Mouse (Mus musculus) kidney, adult 2 months (tissue): ENCODE measurements around the gene Prdm16.

Source experiments
- CTCF ChIP-seq: fragments of 200-500 bp; conservative IDR thresholded peaks from 2 replicates; pipeline ENCODE4 v1.5.1; 2011; ENCODE audit warnings: low read depth, mild to moderate bottlenecking, control low read depth, low read length, moderate library complexity, mixed read lengths; ENCODE audit not compliant: insufficient read depth, insufficient read length
- POLR2A ChIP-seq: fragments of 200-500 bp; IDR thresholded peaks from one replicate; pipeline ENCODE4 v1.6.1; 2011; ENCODE audit warnings: low read depth, low read length, control low read depth

GRCm38 (mm10) chr4:154547176-154547855 lies 89.4 kb downstream of the Prdm16 start:
- TF ChIP-seq CTCF = no peak
- no peak for TF ChIP-seq POLR2A
